Mouse (Mus musculus): ENCODE data around the gene Ntrk3.

GRCm38 (mm10) chr7:78400219-78400618 is 337.6 kb downstream of the Ntrk3 start:
- no peak for TF ChIP-seq CTCF (conservative IDR thresholded peaks at IDR 0.05; ENCODE audit: insufficient read depth, insufficient read length, low read depth, low read length)
- TF ChIP-seq POLR2A (IDR thresholded peaks at IDR 0.05; ENCODE audit: low read depth, low read length): no peak
